Mouse (Mus musculus) ES-E14 (cell line): ENCODE results near the gene Rgs7bp. TPM values are rescaled to one million over a fixed set of nuclear protein-coding genes. Genes with fewer than 3 reads are reported as not detected.

ENCODE experiments used
- DNase-seq: peaks from one replicate; pipeline ENCODE4 v3.0.0-alpha.2; 2013; ENCODE audit warnings: low read depth, low spot score
- H3K27ac ChIP-seq: 2 replicates; pipeline ENCODE4 v1.5.1; 2012; ENCODE audit warnings: low read depth, mild to moderate bottlenecking, low read length, moderate library complexity, mixed read lengths; ENCODE audit not compliant: poor library complexity, insufficient read depth, severe bottlenecking
- H3K36me3 ChIP-seq: 2 replicates; pipeline ENCODE4 v1.6.1; 2012; ENCODE audit warnings: mild to moderate bottlenecking, low read length, moderate library complexity, mixed read lengths; ENCODE audit not compliant: control insufficient read depth, poor library complexity, insufficient read depth, severe bottlenecking
- H3K4me1 ChIP-seq, 2 experiments: fragments of 150-350 bp in 1 of 2; sonication (generic) in 1 of 2; 2 replicates each; pipeline ENCODE4 v1.6.1; 2012; ENCODE audit warnings: low read length in 2 of 2, mild to moderate bottlenecking in 1 of 2, mixed read lengths in 1 of 2; ENCODE audit not compliant: control insufficient read depth in 2 of 2, insufficient read depth in 2 of 2, poor library complexity in 1 of 2
- H3K4me3 ChIP-seq, 2 experiments: fragments of 150-350 bp in 1 of 2; sonication (generic) in 1 of 2; 2 replicates each; pipeline ENCODE4 v1.5.1; 2012; ENCODE audit warnings: low read length in 2 of 2, low read depth in 1 of 2, mild to moderate bottlenecking in 1 of 2, mixed read lengths in 1 of 2; ENCODE audit not compliant: insufficient read depth in 1 of 2, poor library complexity in 1 of 2, severe bottlenecking in 1 of 2
- H3K9ac ChIP-seq: 2 replicates; pipeline ENCODE4 v1.6.1; 2012; ENCODE audit warnings: low read depth, mild to moderate bottlenecking, low read length, mixed read lengths; ENCODE audit not compliant: poor library complexity, insufficient read depth, severe bottlenecking
- H3K9me3 ChIP-seq: fragments of 150-350 bp; sonication (generic); 2 replicates; pipeline ENCODE4 v1.6.1; 2012; ENCODE audit warnings: low read depth, mild to moderate bottlenecking, low read length; ENCODE audit not compliant: control insufficient read depth, insufficient read depth
- CHD2 ChIP-seq: IDR thresholded peaks from 2 replicates; pipeline ENCODE4 v1.6.1; 2014; ENCODE audit warnings: mild to moderate bottlenecking, low read depth, low read length, inconsistent platforms
- HCFC1 ChIP-seq: IDR thresholded peaks from 2 replicates; pipeline ENCODE4 v1.6.1; 2012; ENCODE audit warnings: low read length, inconsistent platforms, borderline replicate concordance; ENCODE audit not compliant: insufficient read depth
- MAFK ChIP-seq: IDR thresholded peaks from 2 replicates; pipeline ENCODE4 v1.6.1; 2014; ENCODE audit warnings: mild to moderate bottlenecking, low read depth, low read length, inconsistent platforms; ENCODE audit not compliant: insufficient read depth
- ZC3H11A ChIP-seq: IDR thresholded peaks from 2 replicates; pipeline ENCODE4 v1.6.1; 2012; ENCODE audit warnings: low read depth, mild to moderate bottlenecking, inconsistent platforms, low read length, borderline replicate concordance
- ZNF384 ChIP-seq: IDR thresholded peaks from 2 replicates; pipeline ENCODE4 v1.6.1; 2012; ENCODE audit warnings: low read depth, low read length, inconsistent platforms
- in situ Hi-C, 2 experiments: fragments of 600-800 bp; cut with MboI; formaldehyde crosslinking; loops; one replicate each; pipeline ENCODE4 v1.15.1; 2025; ENCODE audit warnings: low sequenced_read_pairs in 2 of 2, inconsistent platforms in 1 of 2; ENCODE audit not compliant: unreplicated experiment in 2 of 2
- total RNA-seq: library from RNA; depleted of rRNA; stranded (reverse); fragments of 300-350 nt; gene quantifications from 2 replicates; pipeline ENCODE4 v1.2.3, GENCODE M21; 2012

Gene Rgs7bp
- total RNA-seq, 1 experiment: 0.09 TPM

DNA sequence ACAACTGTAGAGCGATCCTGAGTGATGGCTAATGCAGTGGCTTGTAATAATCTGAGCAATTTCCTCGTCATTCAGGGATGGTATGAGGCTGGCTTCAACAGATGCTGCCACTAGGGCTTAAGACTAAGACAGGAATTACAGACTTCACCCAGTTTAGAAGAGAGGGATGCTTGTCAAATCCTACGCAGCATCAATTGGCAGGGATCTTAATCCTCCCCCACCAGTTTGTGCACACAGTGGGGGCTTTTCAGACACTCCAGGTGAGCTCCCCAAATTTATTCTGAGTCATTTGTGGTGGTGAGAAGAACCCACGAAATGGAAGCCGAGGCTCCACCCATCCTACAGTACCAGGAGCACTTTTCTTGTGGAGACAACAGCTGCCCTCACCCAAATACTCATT, 16.4 kb downstream of the Rgs7bp start:
- no peak for DNase-seq
- Histone ChIP-seq H3K36me3 (no peaks in the 10 kb centered on the region), H3K27ac (no peak overlapping the region), H3K4me1 (no peaks in the 10 kb centered on the region), H3K9ac (no peak overlapping the region), H3K4me3 (no peak overlapping the region), H3K9me3 (no peaks in the 10 kb centered on the region)
- no peak for TF ChIP-seq CHD2
- TF ChIP-seq HCFC1: no peak
- no peak for TF ChIP-seq ZNF384
- no peak for TF ChIP-seq MAFK
- TF ChIP-seq ZC3H11A: no peak
- in situ Hi-C loops: no loop called here

- Histone ChIP-seq H3K27ac (no peak overlapping the region), H3K9ac (no peak overlapping the region), H3K4me1 (no peaks in the 10 kb centered on the region), H3K4me3 (no peak overlapping the region), H3K36me3 (no peaks in the 10 kb centered on the region), H3K9me3 (no peaks in the 10 kb centered on the region)
- TF ChIP-seq HCFC1 (no peak), MAFK (no peak), CHD2 (no peak), ZNF384 (no peak), ZC3H11A (no peak)
- DNase-seq: no peak
- in situ Hi-C loops: no loop called here
These were observed 16.9 kb downstream of the Rgs7bp start for GRCm38 (mm10) chr13:105037816-105038215.

GRCm38 (mm10) chr13:105031882-105032281, 22.8 kb downstream of the Rgs7bp start:
- Histone ChIP-seq H3K9me3 (no peaks in the 10 kb centered on the region), H3K27ac (no peak overlapping the region), H3K36me3 (no peaks in the 10 kb centered on the region), H3K9ac (no peak overlapping the region), H3K4me3 (no peak overlapping the region), H3K4me1 (no peaks in the 10 kb centered on the region)
- no peak for DNase-seq
- in situ Hi-C loops: no loop called here
- TF ChIP-seq ZC3H11A (no peak), ZNF384 (no peak), MAFK (no peak), CHD2 (no peak), HCFC1 (no peak)

DNA sequence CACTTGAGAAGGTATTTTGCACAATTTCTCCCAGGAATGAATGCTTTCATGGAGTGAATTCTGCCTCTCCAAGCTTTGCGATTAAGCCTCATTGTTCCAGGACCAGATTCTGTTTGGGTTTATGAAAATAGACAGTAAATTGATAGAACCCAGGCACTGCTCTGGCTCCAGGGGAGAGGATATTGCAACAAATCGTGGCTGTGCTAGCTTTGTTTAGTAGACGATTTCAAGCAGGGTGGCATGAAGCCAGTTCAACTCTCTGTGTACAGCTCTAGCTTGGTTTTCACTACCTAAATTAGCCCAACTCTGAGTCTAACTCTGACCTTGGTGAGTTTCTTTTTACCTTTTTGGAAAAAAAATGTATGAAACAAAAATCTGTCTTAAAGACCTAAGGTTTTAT, 26.5 kb downstream of the Rgs7bp start:
- Histone ChIP-seq H3K9ac (no peak overlapping the region), H3K4me1 (no peaks in the 10 kb centered on the region), H3K36me3 (no peaks in the 10 kb centered on the region), H3K9me3 (no peaks in the 10 kb centered on the region), H3K27ac (no peak overlapping the region), H3K4me3 (no peak overlapping the region)
- in situ Hi-C loops: no loop called here
- TF ChIP-seq CHD2: no peak
- DNase-seq: no peak

GRCm38 (mm10) chr13:105016577-105016976, 38.2 kb downstream of the Rgs7bp start:
- in situ Hi-C loops: no loop called here
- no peaks in the 10 kb centered on the region for H3K4me1 ChIP-seq
- DNase-seq: no peak
- H3K4me3 ChIP-seq: no peak overlapping the region
- no peaks in the 10 kb centered on the region for H3K36me3 ChIP-seq
- no peaks in the 10 kb centered on the region for H3K9me3 ChIP-seq
- no peak overlapping the region for H3K9ac ChIP-seq
- no peak for TF ChIP-seq CHD2
- no peak for TF ChIP-seq HCFC1
- TF ChIP-seq ZNF384: no peak
- no peak for TF ChIP-seq ZC3H11A
- no peak for TF ChIP-seq MAFK
- no peak overlapping the region for H3K27ac ChIP-seq
